Mouse (Mus musculus) gastrocnemius, postnatal 4 days (tissue): ENCODE measurements around the gene Olfr576. TPM values are rescaled to one million over a fixed set of nuclear protein-coding genes. Genes with fewer than 3 reads are reported as not detected.

Experiments used
- DNase-seq, 2 experiments: peaks; one replicate each; pipeline ENCODE4 v3.0.0; 2021 to 2022; ENCODE audit warnings: low spot score in 2 of 2, mixed read lengths in 2 of 2
- long read RNA-seq, 2 experiments: library from polyadenylated mRNA; stranded (forward); transcript quantifications; one replicate each; pipeline ENCODE4 v2.0.0; 2021
- total RNA-seq, 2 experiments: library from RNA; stranded (reverse); gene quantifications; 2 replicates each; pipeline ENCODE4 v1.2.3; 2021

The Olfr576 gene
- total RNA-seq = not detected
- long read RNA-seq, experiment 1 = 0 reads
- long read RNA-seq, experiment 2 = 0 reads

DNA sequence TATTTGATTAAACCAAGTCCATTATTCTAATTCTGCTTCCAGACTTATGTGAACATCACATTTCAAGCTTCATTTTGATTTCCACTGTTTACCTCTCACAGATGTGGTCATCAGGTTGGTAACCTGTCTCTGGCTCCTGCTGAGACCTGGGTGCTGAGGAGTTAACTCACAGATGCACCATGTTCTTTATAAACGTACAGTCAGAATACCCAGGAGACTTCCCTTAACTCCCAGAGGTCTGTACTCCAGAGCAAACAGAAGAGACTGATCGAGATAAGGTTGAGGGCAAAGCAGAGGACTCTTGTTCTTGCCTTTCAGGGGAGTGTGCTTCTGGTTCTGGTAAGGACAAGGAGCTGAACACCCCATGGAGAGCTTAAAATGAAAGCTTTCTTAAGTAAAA lies at the start of gene Olfr576:
Gene Olfr576, plus strand, starts transcription at position 301 of the 400 bp plus-strand sequence.
- no peak for DNase-seq

DNA sequence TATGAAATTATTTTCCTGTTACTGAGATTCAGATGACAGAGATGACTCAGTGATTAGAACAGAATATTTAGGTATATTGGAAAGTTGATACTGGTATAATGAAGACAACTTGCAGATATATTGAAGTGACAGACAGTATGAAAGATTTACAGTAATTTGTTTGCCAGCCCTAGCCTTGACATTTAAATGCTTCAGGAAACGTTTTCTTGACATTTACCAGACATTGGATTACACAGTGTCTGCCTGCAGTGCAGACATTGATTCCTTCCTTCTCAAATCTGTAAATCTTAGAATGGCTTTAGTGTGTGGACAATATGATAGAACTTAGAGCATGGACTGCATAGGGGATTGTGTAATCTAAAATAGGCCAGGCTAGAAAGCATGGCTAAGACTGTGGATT lies 47.2 kb upstream of the Olfr576 start:
- no peak for DNase-seq

GRCm38 (mm10) chr7:102916405-102916804 lies 46.1 kb upstream of the Olfr576 start:
- DNase-seq = no peak

- DNase-seq = no peak
Observed at GRCm38 (mm10) chr7:102917032-102917875, 45.2 kb upstream of the Olfr576 start, which contains the start of gene Olfr571. Gene Olfr571 (minus strand): TSS chr7:102917536.

DNA sequence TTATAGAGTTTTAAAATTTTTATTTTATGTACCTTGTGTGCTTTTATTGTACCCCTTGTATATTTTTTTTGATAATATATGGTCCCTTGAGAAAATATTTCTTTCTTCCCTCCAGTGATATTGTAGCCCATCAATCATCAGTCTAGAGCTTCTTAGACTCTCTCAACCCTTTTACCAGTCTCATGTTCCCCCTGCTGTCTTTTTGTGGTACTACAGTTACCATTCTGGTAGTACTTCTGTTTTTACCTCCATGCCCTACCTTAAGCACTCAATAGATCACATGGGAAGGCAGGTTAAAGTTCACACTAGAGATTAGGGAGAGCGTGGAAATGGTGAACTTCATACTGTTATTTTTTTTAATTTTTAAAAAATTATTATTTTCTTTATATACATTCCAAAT lies 42.8 kb upstream of the Olfr576 start:
- no peak for DNase-seq

DNA sequence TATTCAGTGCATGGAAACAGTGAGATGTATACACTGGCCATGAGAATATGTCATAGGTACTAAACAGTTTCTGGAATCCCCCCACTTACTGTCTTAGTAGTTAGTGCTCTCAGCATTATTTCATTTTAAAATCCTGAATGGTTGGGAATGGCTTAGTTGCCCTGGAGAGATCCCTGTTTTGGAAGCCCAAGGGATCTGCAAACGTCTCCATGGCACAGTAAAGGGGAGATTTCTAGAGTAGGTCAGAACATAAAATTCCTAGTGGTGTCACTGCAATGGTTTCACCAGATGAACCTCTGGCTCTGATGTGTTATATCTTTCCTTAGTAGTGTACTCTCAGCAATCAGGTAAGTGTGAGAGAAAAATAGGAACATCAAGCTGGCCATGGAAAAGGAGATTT lies 38.4 kb upstream of the Olfr576 start, which contains the start of gene Olfr572:
Gene Olfr572, plus strand, starts transcription at position 301 of the 400 bp plus-strand sequence.
- no peak for DNase-seq

GRCm38 (mm10) chr7:102927105-102927504 lies 35.4 kb upstream of the Olfr576 start:
- DNase-seq = no peak

DNA sequence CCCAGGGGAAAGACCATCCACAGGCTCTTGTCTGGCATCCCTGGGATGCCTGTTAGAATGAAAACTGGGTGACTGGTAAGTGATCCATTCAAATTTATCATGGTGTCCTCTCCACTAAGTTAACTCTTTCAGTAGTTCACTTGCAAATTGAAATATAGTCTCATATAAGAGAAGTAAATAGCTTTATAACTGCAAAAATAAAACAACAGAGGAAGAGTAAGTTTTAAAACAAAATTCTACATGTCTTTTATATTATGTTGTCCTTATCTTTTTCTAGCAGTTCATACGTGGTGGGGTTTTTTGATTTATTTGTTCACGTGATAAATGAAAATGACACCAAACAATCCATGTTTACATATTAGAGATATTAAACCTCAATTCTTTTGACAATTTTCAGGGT lies 20.0 kb upstream of the Olfr576 start, which contains the start of gene Olfr573-ps1:
Gene Olfr573-ps1, minus strand, starts transcription at position 101 of the 400 bp plus-strand sequence.
- no peak for DNase-seq

- DNase-seq = no peak
Observed at GRCm38 (mm10) chr7:102943417-102943816, 19.0 kb upstream of the Olfr576 start.

GRCm38 (mm10) chr7:102948167-102948566 lies 14.3 kb upstream of the Olfr576 start, which contains the start of gene Olfr574:
Gene Olfr574 (plus strand): TSS chr7:102948467.
- no peak for DNase-seq

- no peak for DNase-seq
Observed at GRCm38 (mm10) chr7:102950732-102951131, 11.7 kb upstream of the Olfr576 start.

DNA sequence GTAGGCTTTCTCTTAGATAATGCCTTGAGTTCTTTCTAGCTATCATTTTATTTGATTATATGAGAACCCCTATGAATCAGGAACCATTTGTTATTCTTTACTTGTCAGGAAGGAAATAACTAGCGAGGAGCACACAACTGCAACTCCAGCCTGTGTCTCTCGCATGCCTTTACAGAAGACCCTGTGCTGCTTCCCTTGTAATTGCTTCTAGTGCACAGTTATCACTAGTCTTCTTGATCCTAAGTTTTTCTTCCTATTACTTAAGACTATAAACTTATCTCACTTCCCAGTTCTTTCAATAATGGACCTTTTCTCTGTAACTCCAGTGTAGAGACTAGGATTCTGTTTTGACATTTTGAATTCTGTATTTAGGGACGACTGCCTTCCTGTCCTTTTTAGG lies 4.3 kb upstream of the Olfr576 start:
- no peak for DNase-seq

DNA sequence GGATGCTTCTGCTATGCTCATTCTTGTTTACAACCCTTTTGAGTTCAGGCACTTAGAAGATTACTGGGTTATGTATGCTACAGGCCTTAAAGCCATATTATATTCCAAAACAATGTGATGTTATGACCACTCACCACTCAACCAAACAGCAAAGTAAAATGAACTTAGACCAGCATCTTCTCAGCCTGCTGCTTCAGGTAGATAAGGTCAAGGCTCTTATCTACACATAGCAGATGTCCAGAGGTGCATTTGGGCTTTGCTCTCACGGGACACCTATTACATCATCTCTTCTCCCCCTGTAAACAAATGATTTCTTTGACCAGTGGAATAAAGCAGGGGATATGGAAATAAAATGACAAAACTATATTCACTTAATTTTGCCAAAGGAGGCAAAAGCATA lies 3.9 kb upstream of the Olfr576 start, which contains the start of gene Olfr575:
Gene Olfr575, minus strand, starts transcription at position 183 of the 400 bp plus-strand sequence.
- no peak for DNase-seq

GRCm38 (mm10) chr7:102974399-102974798 lies 11.9 kb downstream of the Olfr576 start:
- no peak for DNase-seq

- no peak for DNase-seq
Observed at GRCm38 (mm10) chr7:102975843-102976242, 13.4 kb downstream of the Olfr576 start, which contains the start of gene Olfr577. Gene Olfr577 (minus strand): TSS chr7:102975943.

- no peak for DNase-seq
Observed at GRCm38 (mm10) chr7:102989224-102989623, 26.8 kb downstream of the Olfr576 start, which contains the start of gene Olfr578. Gene Olfr578 (minus strand): TSS chr7:102989324.

Other genes with a start within 250 kb of the Olfr576 start
- gene Olfr33, start 243.6 kb upstream of the Olfr576 start, total RNA-seq = not detected
- gene Olfr559, start 235.2 kb upstream of the Olfr576 start, total RNA-seq = not detected
- under 1 TPM in 1 of 2 experiments, not detected in 1; 0.17 TPM for gene Olfr560, start 203.3 kb upstream of the Olfr576 start, total RNA-seq
- 1 to 10 TPM in 1 of 2 experiments, under 1 TPM in 1; 0.83 to 1.9 TPM for gene Olfr78, start 203.2 kb upstream of the Olfr576 start, total RNA-seq
- under 1 TPM in 1 of 2 experiments, not detected in 1; 0.27 TPM for gene Olfr561, start 191.4 kb upstream of the Olfr576 start, total RNA-seq
- not detected for gene Olfr564, start 159.2 kb upstream of the Olfr576 start, total RNA-seq
- gene Olfr566, start 103.9 kb upstream of the Olfr576 start, total RNA-seq = not detected
- gene Olfr568, start 85.5 kb upstream of the Olfr576 start, total RNA-seq = not detected
- not detected for gene Olfr569, start 71.8 kb upstream of the Olfr576 start, total RNA-seq
- not detected for gene Olfr570, start 68.1 kb upstream of the Olfr576 start, total RNA-seq
- gene Olfr571, start 45.1 kb upstream of the Olfr576 start, total RNA-seq = not detected
- not detected for gene Olfr572, start 38.3 kb upstream of the Olfr576 start, total RNA-seq
- gene Olfr573-ps1, start 20.1 kb upstream of the Olfr576 start, total RNA-seq = not detected
- not detected for gene Olfr574, start 14.2 kb upstream of the Olfr576 start, total RNA-seq
- gene Olfr575, start 3.9 kb upstream of the Olfr576 start, total RNA-seq = not detected
- gene Olfr577, start 13.3 kb downstream of the Olfr576 start, total RNA-seq = not detected
- gene Olfr578, start 26.7 kb downstream of the Olfr576 start, total RNA-seq = not detected
- not detected for gene Olfr582, start 75.4 kb downstream of the Olfr576 start, total RNA-seq
- not detected for gene Olfr583, start 88.6 kb downstream of the Olfr576 start, total RNA-seq
- not detected for gene Olfr584, start 119.2 kb downstream of the Olfr576 start, total RNA-seq
- not detected for gene Olfr585, start 135.1 kb downstream of the Olfr576 start, total RNA-seq
- not detected for gene Olfr586, start 163.0 kb downstream of the Olfr576 start, total RNA-seq
- not detected for gene Olfr588-ps1, start 178.2 kb downstream of the Olfr576 start, total RNA-seq
- gene Olfr589, start 193.7 kb downstream of the Olfr576 start, total RNA-seq = not detected
- gene Olfr591, start 215.7 kb downstream of the Olfr576 start, total RNA-seq = not detected
- not detected for gene Olfr592, start 222.1 kb downstream of the Olfr576 start, total RNA-seq
- gene Olfr593, start 249.2 kb downstream of the Olfr576 start, total RNA-seq = not detected